Mouse (Mus musculus) v-Abl transformed pro-B cells (cell line): ENCODE measurements around the gene Rapgef6.
"Not testable (repeated sequence)": the region's sequence is repeated elsewhere in the genome, so short reads cannot be mapped to it uniquely, and the experiment has no call there.

Experiments
- in situ Hi-C, 2 experiments: fragments of 400-800 bp; cut with MboI; formaldehyde crosslinking; loops; one replicate each; pipeline ENCODE4 v1.15.1; 2025; ENCODE audit not compliant: unreplicated experiment in 2 of 2

Gene Rapgef6

DNA sequence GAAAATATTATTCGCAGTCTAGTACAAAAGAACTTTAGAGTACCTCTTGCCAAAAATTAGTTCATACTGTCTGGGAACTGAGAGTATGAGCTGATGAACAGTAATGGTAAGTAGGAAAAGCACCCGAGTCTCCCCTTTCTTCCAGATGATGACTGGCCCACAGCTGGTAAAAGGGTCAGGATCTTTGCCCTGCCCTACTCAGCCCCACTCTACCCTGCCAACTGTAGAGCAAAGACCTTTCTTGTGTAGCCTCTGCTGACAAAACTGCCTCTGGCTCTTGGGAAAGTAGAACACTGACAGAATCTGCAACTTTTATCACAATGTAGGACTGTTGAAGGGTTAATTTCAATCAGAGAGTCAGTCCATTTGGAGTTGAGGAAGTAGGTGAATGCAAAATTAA, 32.3 kb downstream of the Rapgef6 start:
- in situ Hi-C loops, result no loop called here

- in situ Hi-C loops, result loop anchor here in 1 of 2 experiments (5.0 kb wide), 3 partner anchors 135 to 365 kb away; partner anchors contain the start of gene Lyrm7
Measured at GRCm38 (mm10) chr11:54562761-54563160, 40.1 kb downstream of the Rapgef6 start.

GRCm38 (mm10) chr11:54567959-54568358, 45.3 kb downstream of the Rapgef6 start:
- in situ Hi-C loops, result no loop called here

- in situ Hi-C loops, result loop anchor here in 1 of 2 experiments (5.0 kb wide), 1 partner anchor 288 kb away; the partner anchor contains the start of gene Lyrm7
Measured at GRCm38 (mm10) chr11:54574741-54575140, 52.1 kb downstream of the Rapgef6 start.

DNA sequence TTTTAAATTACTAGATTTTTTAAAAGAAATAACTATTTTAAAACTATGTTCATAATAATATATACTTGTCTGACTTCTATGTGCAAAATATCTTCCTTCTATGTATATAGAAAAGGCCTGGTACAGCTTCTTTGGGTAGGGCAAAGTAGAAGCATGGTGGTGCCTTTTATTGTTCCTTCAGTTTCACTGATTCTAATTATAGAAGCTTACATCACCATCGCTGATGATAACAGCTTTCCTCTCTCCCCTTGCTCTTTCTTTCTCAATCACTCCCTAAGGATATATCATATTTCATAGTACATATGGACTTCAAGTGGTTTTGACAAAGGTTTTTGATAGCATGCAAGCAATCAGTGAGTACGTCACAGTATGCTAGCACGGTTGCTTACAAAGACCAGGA, 69.9 kb downstream of the Rapgef6 start:
- in situ Hi-C loops, result no loop called here

DNA sequence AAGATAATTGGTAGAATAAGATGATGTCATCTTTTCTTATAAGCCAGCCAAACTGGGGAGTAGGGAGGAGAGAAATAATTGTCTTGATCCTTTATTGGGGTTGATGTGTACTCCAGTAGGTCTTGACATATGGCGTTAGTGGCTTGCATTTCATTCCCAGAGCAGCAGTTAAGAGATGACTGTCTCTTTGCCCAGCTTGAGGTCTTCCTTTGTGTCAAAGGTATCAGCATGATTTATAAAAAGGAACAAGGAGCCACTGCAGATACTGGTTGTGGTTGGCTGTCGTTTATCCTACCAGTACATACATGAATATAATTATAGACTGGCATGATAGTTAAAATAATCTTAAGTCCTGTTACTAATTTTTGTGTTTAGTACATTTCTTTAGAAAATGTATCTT, 71.4 kb downstream of the Rapgef6 start:
- in situ Hi-C loops, result no loop called here

GRCm38 (mm10) chr11:54595053-54595452, 72.4 kb downstream of the Rapgef6 start:
- in situ Hi-C loops, result no loop called here

GRCm38 (mm10) chr11:54595905-54596555, 73.4 kb downstream of the Rapgef6 start:
- in situ Hi-C loops, result no loop called here

GRCm38 (mm10) chr11:54597902-54598447, 75.3 kb downstream of the Rapgef6 start:
- in situ Hi-C loops, result no loop called here

GRCm38 (mm10) chr11:54601121-54601520, 78.5 kb downstream of the Rapgef6 start:
- in situ Hi-C loops, result no loop called here

DNA sequence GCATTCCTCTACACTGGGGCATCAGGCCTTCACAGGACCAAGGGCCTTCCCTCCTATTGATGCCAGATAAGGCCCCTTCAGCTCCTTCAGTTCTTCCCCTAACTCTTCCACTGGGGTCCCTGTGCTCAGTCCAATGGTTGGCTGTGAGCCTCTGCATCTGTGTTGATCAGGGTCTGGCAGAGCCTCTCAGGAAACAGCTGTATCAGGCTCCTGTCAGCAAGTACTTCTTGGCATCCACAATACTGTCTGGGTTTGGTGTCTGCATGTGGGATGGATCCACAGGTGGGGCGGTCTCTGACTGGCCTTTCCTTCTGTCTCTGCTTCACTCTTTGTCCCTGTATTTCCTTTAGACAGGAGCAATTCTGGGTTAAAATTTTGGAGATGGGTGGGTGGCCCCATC, 80.1 kb downstream of the Rapgef6 start:
- in situ Hi-C loops, result not testable (repeated sequence)

DNA sequence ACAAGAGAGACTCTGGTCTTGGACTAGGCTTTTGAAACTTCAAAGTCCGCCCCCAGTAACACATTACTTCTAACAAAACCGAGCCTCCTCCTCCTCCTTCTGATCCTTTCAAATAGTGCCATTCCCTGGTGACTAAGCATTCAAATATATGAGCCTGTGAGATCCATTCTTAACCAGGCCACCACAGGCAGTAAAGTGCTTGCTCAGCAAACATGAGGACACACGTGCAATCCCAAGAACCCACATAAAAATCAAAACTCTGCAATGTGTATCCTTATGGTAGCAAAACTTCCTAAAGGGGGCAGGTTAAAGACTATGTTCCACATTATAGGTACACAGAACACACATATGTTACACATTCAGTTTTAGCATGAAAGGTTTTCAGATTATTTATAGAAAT, 81.8 kb downstream of the Rapgef6 start:
- in situ Hi-C loops, result no loop called here

- in situ Hi-C loops, result no loop called here
Measured at GRCm38 (mm10) chr11:54613628-54614027, 91.0 kb downstream of the Rapgef6 start.

- in situ Hi-C loops, result no loop called here
Measured at GRCm38 (mm10) chr11:54614560-54614959, 91.9 kb downstream of the Rapgef6 start.

DNA sequence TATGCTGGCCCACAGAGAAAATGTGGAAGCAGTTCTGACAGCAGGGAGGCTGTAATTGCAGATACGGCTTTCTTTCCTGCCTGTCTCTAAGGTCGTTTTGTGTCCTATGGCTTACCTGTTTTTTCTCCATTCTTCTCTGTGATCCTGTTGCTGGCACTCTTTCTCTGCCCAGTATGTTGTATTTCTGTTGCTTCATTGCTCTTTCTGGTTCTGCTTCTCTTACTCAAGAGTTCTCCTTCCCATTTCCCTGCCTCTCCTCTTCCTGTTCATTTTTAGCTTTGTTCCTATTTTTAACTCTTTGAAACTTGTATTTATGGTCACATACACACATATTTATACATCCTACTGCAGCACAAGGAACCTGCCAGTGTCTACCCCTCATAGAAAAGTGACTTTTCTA, 96.2 kb downstream of the Rapgef6 start:
- in situ Hi-C loops, result no loop called here

DNA sequence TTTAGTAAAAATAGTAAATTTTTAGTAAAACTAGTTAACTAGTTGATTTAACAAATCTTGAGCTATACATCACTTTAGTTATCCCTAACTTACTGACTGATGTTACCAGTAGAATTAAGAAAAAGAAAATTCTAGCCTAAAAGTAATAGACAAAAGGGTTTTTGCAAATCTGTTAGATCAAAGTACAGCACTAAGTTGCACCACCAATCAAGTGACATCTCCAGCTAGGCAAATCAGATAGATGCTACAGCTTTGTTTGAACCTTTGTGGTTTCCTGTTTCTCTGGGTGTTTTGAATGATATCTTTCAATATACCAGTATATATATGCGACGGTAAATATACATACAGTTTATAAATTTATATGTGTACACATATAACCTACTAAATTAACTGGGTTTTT, 99.1 kb downstream of the Rapgef6 start:
- in situ Hi-C loops, result no loop called here

GRCm38 (mm10) chr11:54626905-54627304, 104.3 kb downstream of the Rapgef6 start:
- in situ Hi-C loops, result loop anchor here in 1 of 2 experiments (25.0 kb wide), 1 partner anchor 315 kb away; the partner anchor contains the start of gene Acsl6

DNA sequence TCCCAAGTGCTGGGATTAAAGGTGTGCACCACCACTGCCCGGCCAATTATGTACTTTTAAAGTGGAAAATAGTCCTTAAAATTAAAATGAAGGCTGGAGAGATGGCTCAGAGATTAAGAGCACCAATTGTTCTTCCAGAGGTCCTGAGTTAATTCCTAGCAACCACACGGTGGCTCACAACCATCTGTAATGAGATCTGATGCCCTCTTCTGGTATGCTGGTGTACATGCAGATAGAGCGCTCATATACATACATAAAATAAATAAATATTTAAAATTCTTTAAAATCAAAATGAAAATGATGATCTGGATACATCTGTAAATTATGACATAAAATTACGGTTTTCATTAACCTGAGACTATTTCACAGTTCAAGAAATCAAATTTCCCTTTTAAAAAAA, 123.8 kb downstream of the Rapgef6 start:
- in situ Hi-C loops, result loop anchor here in 1 of 2 experiments (25.0 kb wide), 1 partner anchor 334 kb away; the partner anchor contains the start of gene Acsl6

DNA sequence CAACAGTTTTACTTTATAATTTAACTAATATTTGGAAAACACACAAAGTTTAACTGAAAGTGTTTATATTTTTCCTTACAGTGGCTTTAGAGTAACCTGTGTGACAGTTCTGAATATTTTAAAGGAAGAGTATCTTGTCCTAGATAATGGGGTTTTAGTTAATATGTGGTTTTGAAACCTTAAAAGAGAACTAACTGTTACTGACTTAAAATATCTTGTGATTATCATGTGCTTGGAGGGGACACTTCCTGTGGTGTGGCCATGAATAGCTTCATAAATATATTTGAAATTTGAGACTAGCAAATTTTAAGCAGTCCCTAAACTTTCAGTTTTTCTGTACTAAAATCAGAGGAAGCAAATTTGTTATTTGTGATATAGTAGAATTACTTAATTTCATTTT, 125.9 kb downstream of the Rapgef6 start:
- in situ Hi-C loops, result loop anchor here in 1 of 2 experiments (25.0 kb wide), 1 partner anchor 336 kb away; the partner anchor contains the start of gene Acsl6

DNA sequence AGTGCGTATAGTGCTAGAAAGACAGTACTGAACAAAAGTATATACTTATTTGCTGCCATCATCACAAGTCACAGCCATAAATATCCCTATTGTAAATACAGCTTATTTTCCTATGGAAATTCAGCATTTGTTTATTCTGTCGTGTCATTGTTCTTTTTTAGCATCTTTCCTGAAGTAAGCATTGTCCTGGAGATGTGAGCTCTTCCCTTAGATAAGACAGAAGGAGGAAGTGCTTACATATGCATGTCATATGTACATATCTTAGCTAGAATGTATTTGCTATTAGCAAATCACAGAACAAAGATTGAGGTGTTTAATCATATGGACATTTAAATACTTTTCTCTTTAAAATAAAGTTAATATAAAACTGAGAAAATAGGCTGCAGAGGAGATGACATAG, 132.8 kb downstream of the Rapgef6 start:
- in situ Hi-C loops, result loop anchor here in 1 of 2 experiments (25.0 kb wide), 1 partner anchor 343 kb away; the partner anchor contains the start of gene Acsl6

GRCm38 (mm10) chr11:54673575-54674298, 151.1 kb downstream of the Rapgef6 start:
- in situ Hi-C loops, result loop anchor here in 1 of 2 experiments (25.0 kb wide), 1 partner anchor 361 kb away; the partner anchor contains the start of gene Acsl6
